11 mouse cellular contexts compared by ENCODE assay signal in the genomic region with DNA sequence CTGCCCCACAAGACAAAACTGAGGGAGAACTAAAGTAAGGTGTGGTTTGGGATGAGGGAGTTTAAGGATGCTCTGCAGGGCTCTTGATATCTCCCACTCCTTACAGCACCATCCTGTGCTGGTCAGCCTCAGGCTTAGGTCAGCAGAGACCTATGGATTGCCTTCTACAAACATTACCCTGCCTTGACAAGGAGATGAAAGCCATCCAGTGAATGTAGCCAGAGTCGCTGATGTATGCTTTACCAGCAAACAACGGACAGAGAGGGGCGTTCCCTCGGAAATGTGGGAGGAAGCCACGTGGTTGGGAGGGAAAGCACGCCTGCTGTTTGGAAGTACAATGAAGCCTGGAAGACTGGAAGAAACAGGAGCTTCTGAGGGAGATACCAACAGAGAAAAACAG.
DNase-seq lines count a peak whose midpoint lies in the region; ATAC-seq lines count a peak whose summit lies in the region.
"Had no signal": no experiment of that assay in that cellular context is flagged by ENCODE, and none has a peak within 500 bp of the region (broad histone marks: within the 10 kb centered on the region; RNA-seq: fewer than 3 reads in every experiment).

No protein-coding gene starts in this region.

- no peak overlapping the region for H3K4me3 ChIP-seq in heart, embryonic 13.5 days
- H3K4me3 ChIP-seq in hindbrain, embryonic 12.5 days = no peak overlapping the region
- no peak overlapping the region for H3K4me3 ChIP-seq in midbrain, embryonic 15.5 days

- peaks cover 27% of the 10 kb centered on the region for H3K36me3 ChIP-seq in heart, embryonic 13.5 days
- peaks cover 18% of the 10 kb centered on the region for H3K36me3 ChIP-seq in hindbrain, embryonic 12.5 days
- H3K36me3 ChIP-seq in midbrain, embryonic 15.5 days (replicated peaks) = peaks cover 19% of the 10 kb centered on the region

- no peak for DNase-seq in heart, postnatal 25 days (ENCODE audit: low spot score)
- peak; percentile 75 for DNase-seq in brain, adult 2 months (ENCODE audit: low read depth, low spot score)
- no peak for DNase-seq in thymus, postnatal 25 days
- DNase-seq in adrenal gland, postnatal 36 days = no peak
- DNase-seq: cerebellum, adult 9-11 months had no signal

- no peak for ATAC-seq in heart, embryonic 13.5 days (ENCODE audit: extremely low read depth, insufficient number of reproducible peaks, low FRiP score, low TSS enrichment)
- ATAC-seq in hindbrain, embryonic 12.5 days (ENCODE audit: low FRiP score) = peak; percentile 58
- ATAC-seq in midbrain, embryonic 15.5 days (replicated peaks) = peak; percentile 28
- no peak for ATAC-seq in erythroid progenitor cell, adult 5-6 weeks (replicated peaks; ENCODE audit: low FRiP score, poor library complexity, severe bottlenecking)
- ATAC-seq: inflammation-experienced regulatory T-cells, adult 6 months had no signal

- no peaks in the 10 kb centered on the region for H3K9me3 ChIP-seq in heart, embryonic 13.5 days
- H3K9me3 ChIP-seq in hindbrain, embryonic 12.5 days (replicated peaks) = no peaks in the 10 kb centered on the region
- H3K9me3 ChIP-seq in midbrain, embryonic 15.5 days = no peaks in the 10 kb centered on the region

- H3K9ac ChIP-seq in heart, embryonic 13.5 days = no peak overlapping the region
- H3K9ac ChIP-seq in hindbrain, embryonic 12.5 days = no peak overlapping the region
- H3K9ac ChIP-seq in midbrain, embryonic 15.5 days = 0 out of 2 replicates have a peak overlapping the region, but pooled peaks have one; percentile 10

- peaks cover 38% of the 10 kb centered on the region for H3K4me1 ChIP-seq in heart, embryonic 13.5 days
- H3K4me1 ChIP-seq in hindbrain, embryonic 12.5 days = peaks cover 82% of the 10 kb centered on the region
- H3K4me1 ChIP-seq in midbrain, embryonic 15.5 days = peaks cover 82% of the 10 kb centered on the region

- 14% methylated on average over 6 of the region's 6 CpGs for WGBS in heart, embryonic 13.5 days
- WGBS in hindbrain, embryonic 12.5 days = 1% methylated on average over 6 of the region's 6 CpGs
- 1% methylated on average over 6 of the region's 6 CpGs for WGBS in midbrain, embryonic 15.5 days

- no peaks in the 10 kb centered on the region for H3K27me3 ChIP-seq in heart, embryonic 13.5 days (replicated peaks)
- H3K27me3 ChIP-seq in hindbrain, embryonic 12.5 days = no peaks in the 10 kb centered on the region
- no peaks in the 10 kb centered on the region for H3K27me3 ChIP-seq in midbrain, embryonic 15.5 days (replicated peaks)

- H3K27ac ChIP-seq in heart, embryonic 13.5 days (replicated peaks) = peak overlapping the region; percentile 6; the same call in 1 of the 2 replicates
- H3K27ac ChIP-seq in hindbrain, embryonic 12.5 days = peak overlapping the region; percentile 91
- peak overlapping the region; percentile 84 for H3K27ac ChIP-seq in midbrain, embryonic 15.5 days
- H3K27ac ChIP-seq: macrophage had no signal

- no peak overlapping the region; the same call in 1 of the 2 replicates for H3K4me2 ChIP-seq in heart, embryonic 13.5 days
- H3K4me2 ChIP-seq in hindbrain, embryonic 12.5 days (replicated peaks) = peak overlapping the region; percentile 47
- H3K4me2 ChIP-seq in midbrain, embryonic 15.5 days = peak overlapping the region; percentile 36

- intact Hi-C loops in heart, postnatal 25 days (cut with DNase I) = no loop called here

Comparison
In these comparisons a context has a peak if more than half of its experiments do, and no peak if none do; other contexts are left out.
1. ATAC-seq: peak in hindbrain, embryonic 12.5 days (single experiment) and midbrain, embryonic 15.5 days (single experiment); none in heart, embryonic 13.5 days (single experiment) and erythroid progenitor cell, adult 5-6 weeks (single experiment).
2. H3K27ac ChIP-seq: peak in every context shown above with its lines; median percentile 91 in hindbrain, embryonic 12.5 days; 84 in midbrain, embryonic 15.5 days; 6 in heart, embryonic 13.5 days.